Mouse (Mus musculus): ENCODE data around the gene Fam102a. TPM values are rescaled to one million over a fixed set of nuclear protein-coding genes. Genes with fewer than 3 reads are reported as not detected.
"Not testable (repeated sequence)": the region's sequence is repeated elsewhere in the genome, so short reads cannot be mapped to it uniquely, and the experiment has no call there.

The Fam102a gene
- total RNA-seq (2014; fragmentation: Nextera tagmentation) = 33.6 and 35.0 TPM in 2 replicates
- total RNA-seq (2017) = 28.7 and 30.1 TPM in 2 replicates
- 28.9 and 32.7 TPM in 2 replicates for polyA plus RNA-seq (2012)

DNA sequence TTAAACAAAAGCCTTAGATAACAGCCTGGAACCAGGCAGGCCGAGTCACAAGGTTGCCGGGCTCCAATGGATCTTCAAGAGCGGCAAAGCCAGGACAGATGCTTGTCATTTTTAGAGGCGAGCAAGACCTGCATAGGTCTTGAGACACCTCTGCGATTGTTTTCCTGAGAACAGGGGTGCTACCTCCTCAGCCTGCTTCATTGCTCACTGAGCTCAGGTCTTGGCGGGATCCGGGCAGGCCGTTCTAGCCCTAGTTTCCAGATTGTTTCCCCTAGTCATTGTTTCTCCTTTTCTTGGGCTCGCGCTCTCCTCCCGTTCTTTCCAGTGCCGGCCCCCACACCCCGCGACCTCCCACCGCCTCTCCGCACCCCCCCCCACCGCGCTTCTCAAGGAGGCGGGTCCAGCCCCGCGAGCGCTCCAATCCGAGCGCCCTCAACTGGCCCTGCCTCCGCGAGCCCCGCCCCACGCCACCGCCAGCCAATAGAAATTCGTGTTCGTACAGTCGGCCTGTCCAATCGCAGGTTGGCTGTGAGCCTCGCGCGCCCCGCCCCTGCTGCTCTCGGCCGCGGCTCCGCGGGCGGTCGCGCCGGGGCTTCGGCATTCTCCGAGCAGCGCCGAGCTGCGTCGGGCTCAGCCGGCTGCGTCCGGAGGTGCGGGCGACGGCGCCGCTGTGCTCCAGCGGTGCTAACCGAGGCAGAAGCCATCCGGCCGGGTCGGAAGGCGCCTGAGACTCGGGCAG lies at the start of gene Fam102a:
Fam102a (plus strand) TSS at position 600 of the 739 bp plus-strand sequence.
- TF ChIP-seq POLR2AphosphoS5 (IDR thresholded peaks at IDR 0.05; ENCODE audit: insufficient replicate concordance, low read depth, low read length) (no peak), GATA1 (IDR thresholded peaks at IDR 0.05; ENCODE audit: borderline replicate concordance, low read length) (no peak), GATA2 (IDR thresholded peaks at IDR 0.05; ENCODE audit: borderline replicate concordance, low read depth, low read length) (no peak), CTCF (IDR thresholded peaks at IDR 0.05; ENCODE audit: low read depth, low read length) (no peak), TAL1 (conservative IDR thresholded peaks at IDR 0.05; ENCODE audit: low read depth, low read length) (no peak)
- Histone ChIP-seq H3K4me1 (ENCODE audit: insufficient read depth, low read depth, low read length) (peaks cover 68% of the 10 kb centered on the region), H3K27me3 (ENCODE audit: insufficient read depth, low read length) (peaks cover 26% of the 10 kb centered on the region; the same call in 1 of the 2 replicates), H3K4me3 (ENCODE audit: low read depth, low read length) (peak within 1 kb of the TSS; percentile 87), H3K36me3 (replicated peaks) (peaks cover 19% of the 10 kb centered on the region), H3K9me3 (replicated peaks) (no peaks in the 10 kb centered on the region)
- DNase-seq (ENCODE audit: low spot score) (peak; percentile 95), ATAC-seq (ENCODE audit: extremely low read depth, insufficient number of reproducible peaks, low FRiP score, poor library complexity, severe bottlenecking) (peak; percentile 95)

DNA sequence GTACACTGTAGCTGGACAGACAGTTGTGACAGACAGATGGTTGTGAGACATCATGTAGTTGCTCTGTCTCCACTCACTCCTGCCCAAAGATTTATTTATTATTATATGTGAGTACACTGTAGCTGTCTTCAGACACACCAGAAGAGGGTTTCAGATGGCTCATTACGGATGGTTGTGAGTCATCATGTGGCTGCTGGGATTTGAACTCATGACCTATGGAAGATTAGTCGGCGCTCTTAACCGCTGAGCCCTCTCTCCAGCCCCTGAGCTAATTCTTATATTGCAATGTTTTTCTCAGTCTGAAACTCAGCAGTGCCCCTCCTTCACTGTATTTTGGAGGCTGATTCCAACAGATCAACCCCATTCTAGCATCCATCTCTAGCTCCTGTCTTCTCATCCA lies 49.4 kb upstream of the Fam102a start:
- ATAC-seq (ENCODE audit: extremely low read depth, insufficient number of reproducible peaks, low FRiP score, poor library complexity, severe bottlenecking) = no peak
- TF ChIP-seq POLR2AphosphoS5 (IDR thresholded peaks at IDR 0.05; ENCODE audit: insufficient replicate concordance, low read depth, low read length) (no peak), GATA1 (IDR thresholded peaks at IDR 0.05; ENCODE audit: borderline replicate concordance, low read length) (no peak), GATA2 (IDR thresholded peaks at IDR 0.05; ENCODE audit: borderline replicate concordance, low read depth, low read length) (no peak), TAL1 (conservative IDR thresholded peaks at IDR 0.05; ENCODE audit: low read depth, low read length) (no peak), CTCF (IDR thresholded peaks at IDR 0.05; ENCODE audit: low read depth, low read length) (no peak)

DNA sequence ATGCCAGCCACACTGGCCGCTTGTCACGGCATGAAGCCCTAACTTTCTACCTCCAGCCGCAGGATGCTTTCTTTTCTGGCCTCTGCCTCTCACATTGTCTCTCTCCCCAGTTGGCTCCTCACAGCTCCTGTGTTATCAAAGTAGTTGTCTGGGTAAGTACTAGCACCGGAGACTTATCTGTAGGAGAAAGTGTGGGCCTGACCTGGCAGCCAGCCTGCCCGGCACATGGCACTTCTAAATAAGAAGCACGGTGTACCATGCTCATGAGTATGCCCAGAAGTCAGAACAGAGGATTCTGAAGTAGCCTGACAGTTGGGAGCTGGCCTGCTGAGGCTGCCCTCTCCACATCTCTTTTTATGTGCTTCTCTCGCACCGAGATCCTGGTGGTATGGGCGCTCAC lies 49.0 kb upstream of the Fam102a start:
- H3K36me3 ChIP-seq (replicated peaks) = peaks cover 49% of the 10 kb centered on the region
- no peak overlapping the region for H3K4me3 ChIP-seq (ENCODE audit: low read depth, low read length)
- DNase-seq (ENCODE audit: low spot score) = no peak
- ATAC-seq (ENCODE audit: extremely low read depth, insufficient number of reproducible peaks, low FRiP score, poor library complexity, severe bottlenecking) = no peak
- no peaks in the 10 kb centered on the region for H3K9me3 ChIP-seq (replicated peaks)
- peaks cover 4% of the 10 kb centered on the region; the same call in 1 of the 2 replicates for H3K27me3 ChIP-seq (ENCODE audit: insufficient read depth, low read length)
- TF ChIP-seq CTCF (IDR thresholded peaks at IDR 0.05; ENCODE audit: low read depth, low read length) (no peak), GATA2 (IDR thresholded peaks at IDR 0.05; ENCODE audit: borderline replicate concordance, low read depth, low read length) (no peak), TAL1 (conservative IDR thresholded peaks at IDR 0.05; ENCODE audit: low read depth, low read length) (no peak), GATA1 (IDR thresholded peaks at IDR 0.05; ENCODE audit: borderline replicate concordance, low read length) (no peak), POLR2AphosphoS5 (IDR thresholded peaks at IDR 0.05; ENCODE audit: insufficient replicate concordance, low read depth, low read length) (no peak)
- H3K4me1 ChIP-seq (ENCODE audit: insufficient read depth, low read depth, low read length) = peaks cover 28% of the 10 kb centered on the region

More for the DNA sequence above, 49.4 kb upstream of the Fam102a start:
- no peak for DNase-seq (ENCODE audit: low spot score)
- Histone ChIP-seq H3K4me1 (ENCODE audit: insufficient read depth, low read depth, low read length) (peaks cover 25% of the 10 kb centered on the region), H3K27me3 (ENCODE audit: insufficient read depth, low read length) (peaks cover 4% of the 10 kb centered on the region; the same call in 1 of the 2 replicates), H3K36me3 (replicated peaks) (peaks cover 49% of the 10 kb centered on the region), H3K9me3 (replicated peaks) (no peaks in the 10 kb centered on the region), H3K4me3 (ENCODE audit: low read depth, low read length) (no peak overlapping the region)

DNA sequence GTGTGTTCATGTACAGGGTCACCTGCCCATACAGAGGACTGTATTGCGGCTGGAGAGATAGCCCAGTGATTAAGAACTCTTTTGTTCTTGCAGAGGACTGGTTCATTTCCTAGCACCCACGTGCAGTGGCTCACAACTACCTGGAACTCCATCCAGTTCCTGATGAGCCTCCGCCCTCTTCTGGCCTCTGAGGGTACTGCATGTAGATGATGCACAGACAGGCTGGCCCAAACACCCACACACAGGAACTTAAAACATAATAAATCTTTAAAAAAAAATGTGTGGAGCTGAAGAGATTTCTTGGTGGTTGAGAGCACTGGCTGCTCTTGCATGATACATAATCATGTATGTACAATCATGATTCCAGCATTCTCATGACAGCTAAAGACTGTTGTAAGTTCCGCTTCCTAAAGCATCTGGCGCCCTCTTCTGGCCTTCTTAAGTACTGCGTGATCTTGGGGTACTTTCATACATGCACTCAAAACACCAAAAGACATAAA lies 48.0 kb upstream of the Fam102a start:
- DNase-seq (ENCODE audit: low spot score) (peak; percentile 38), ATAC-seq (ENCODE audit: extremely low read depth, insufficient number of reproducible peaks, low FRiP score, poor library complexity, severe bottlenecking) (no peak)
- Histone ChIP-seq H3K27me3 (ENCODE audit: insufficient read depth, low read length) (peaks cover 3% of the 10 kb centered on the region; the same call in 1 of the 2 replicates), H3K9me3 (replicated peaks) (no peaks in the 10 kb centered on the region), H3K4me1 (ENCODE audit: insufficient read depth, low read depth, low read length) (peaks cover 35% of the 10 kb centered on the region), H3K36me3 (replicated peaks) (peaks cover 53% of the 10 kb centered on the region), H3K4me3 (ENCODE audit: low read depth, low read length) (no peak overlapping the region)
- TF ChIP-seq GATA2 (IDR thresholded peaks at IDR 0.05; ENCODE audit: borderline replicate concordance, low read depth, low read length) (no peak), CTCF (IDR thresholded peaks at IDR 0.05; ENCODE audit: low read depth, low read length) (peak; percentile 85)

DNA sequence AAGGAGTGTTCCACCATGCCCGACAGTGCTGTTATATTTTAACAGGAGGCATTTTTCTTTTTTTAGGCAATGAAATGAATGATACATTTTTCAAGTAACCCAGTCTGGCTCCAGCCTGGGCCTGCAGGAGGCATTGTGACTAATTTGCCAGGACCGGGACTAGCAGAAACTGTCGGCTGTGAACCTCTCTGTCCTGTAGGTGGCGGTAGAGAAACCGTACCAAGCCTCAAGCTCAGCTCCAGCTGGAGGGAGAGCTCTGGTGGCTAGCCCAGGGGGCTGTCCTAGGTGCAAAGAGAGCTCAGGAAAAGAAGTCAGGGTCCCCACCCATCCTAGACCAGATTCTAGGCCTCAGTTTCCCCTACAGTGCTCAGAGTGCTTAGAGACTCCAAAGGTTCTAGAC lies 46.5 kb upstream of the Fam102a start:
- Histone ChIP-seq H3K9me3 (replicated peaks) (no peaks in the 10 kb centered on the region), H3K36me3 (replicated peaks) (peaks cover 49% of the 10 kb centered on the region), H3K4me1 (ENCODE audit: insufficient read depth, low read depth, low read length) (peaks cover 51% of the 10 kb centered on the region), H3K27me3 (ENCODE audit: insufficient read depth, low read length) (no peaks in the 10 kb centered on the region; the same call in 1 of the 2 replicates), H3K4me3 (ENCODE audit: low read depth, low read length) (no peak overlapping the region)
- DNase-seq (ENCODE audit: low spot score) = peak; percentile 73
- ATAC-seq (ENCODE audit: extremely low read depth, insufficient number of reproducible peaks, low FRiP score, poor library complexity, severe bottlenecking) = no peak
- TF ChIP-seq GATA2 (IDR thresholded peaks at IDR 0.05; ENCODE audit: borderline replicate concordance, low read depth, low read length) (no peak), CTCF (IDR thresholded peaks at IDR 0.05; ENCODE audit: low read depth, low read length) (peak; percentile 77)

DNA sequence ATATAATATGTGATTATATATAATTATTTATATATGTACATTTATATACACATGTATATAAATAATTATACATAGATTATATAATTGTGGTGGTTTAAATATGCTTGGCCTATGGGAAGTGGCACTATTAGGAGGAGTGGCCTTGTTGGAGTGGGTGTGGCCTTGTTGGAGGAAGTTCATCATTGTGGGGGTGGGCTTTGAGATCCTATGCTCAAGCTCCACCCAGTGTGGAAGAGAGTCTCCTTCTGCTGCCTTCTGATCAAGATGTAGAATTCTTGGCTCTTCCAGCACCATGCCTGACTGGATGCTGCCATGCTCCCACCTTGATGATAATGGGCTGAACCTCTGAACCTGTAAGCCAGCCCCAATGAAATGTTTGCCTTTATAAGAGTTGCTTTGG lies 44.4 kb upstream of the Fam102a start:
- H3K27me3 ChIP-seq (ENCODE audit: insufficient read depth, low read length); ATAC-seq (ENCODE audit: extremely low read depth, insufficient number of reproducible peaks, low FRiP score, poor library complexity, severe bottlenecking); DNase-seq (ENCODE audit: low spot score); H3K9me3 ChIP-seq (replicated peaks); H3K4me3 ChIP-seq (ENCODE audit: low read depth, low read length): not testable (repeated sequence)
- Histone ChIP-seq H3K4me1 (ENCODE audit: insufficient read depth, low read depth, low read length) (peaks cover 71% of the 10 kb centered on the region), H3K36me3 (replicated peaks) (peaks cover 31% of the 10 kb centered on the region)

All from G1E (cell line).